Mouse (Mus musculus): Measurements from ENCODE around the gene Ehf. TPM values are rescaled to one million over a fixed set of nuclear protein-coding genes. Genes with fewer than 3 reads are reported as not detected.

Ehf gene
- total RNA-seq, 2 experiments from 2014 or later = 1.3 TPM; not detected in 1

DNA sequence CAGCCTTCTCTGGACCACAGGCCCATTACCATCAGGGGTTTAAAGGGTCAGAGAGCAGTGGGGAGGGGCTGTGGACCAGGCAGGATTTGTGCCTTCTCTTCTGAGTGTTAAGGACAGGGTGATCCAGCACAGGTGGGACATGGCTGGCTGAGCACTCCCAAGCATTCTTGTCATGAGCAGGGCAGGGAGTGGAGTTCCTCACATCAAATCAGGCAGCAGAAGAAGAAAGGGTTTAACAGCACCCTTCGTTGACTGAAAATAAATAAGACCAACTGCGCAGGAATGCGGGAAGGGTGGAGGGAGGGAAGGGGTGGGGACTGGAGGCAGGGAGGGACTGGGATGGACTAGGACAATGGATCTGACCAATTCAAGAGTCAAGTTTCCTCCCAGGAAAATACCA, 8.6 kb downstream of the Ehf start:
- DNase-seq = no peak

DNA sequence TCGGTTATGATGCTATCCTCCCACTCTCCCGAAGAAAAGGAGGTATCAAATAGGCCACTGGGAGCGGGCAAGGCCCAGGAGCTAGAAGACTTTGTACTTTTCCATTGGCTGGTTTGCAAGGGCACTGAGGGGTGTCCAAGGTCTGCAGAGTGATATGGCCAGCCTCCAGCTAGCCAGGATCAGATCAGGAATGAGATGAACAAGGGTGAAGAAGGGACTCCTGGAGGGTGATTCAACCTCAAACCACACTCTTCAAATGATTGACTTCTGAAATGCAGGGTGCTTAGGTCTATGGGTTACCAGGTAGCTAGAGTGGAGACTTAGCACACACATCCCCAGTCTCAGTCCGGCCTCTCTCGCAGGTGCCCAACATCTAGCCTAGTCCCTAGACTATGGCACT, 9.3 kb downstream of the Ehf start:
- DNase-seq = no peak

DNA sequence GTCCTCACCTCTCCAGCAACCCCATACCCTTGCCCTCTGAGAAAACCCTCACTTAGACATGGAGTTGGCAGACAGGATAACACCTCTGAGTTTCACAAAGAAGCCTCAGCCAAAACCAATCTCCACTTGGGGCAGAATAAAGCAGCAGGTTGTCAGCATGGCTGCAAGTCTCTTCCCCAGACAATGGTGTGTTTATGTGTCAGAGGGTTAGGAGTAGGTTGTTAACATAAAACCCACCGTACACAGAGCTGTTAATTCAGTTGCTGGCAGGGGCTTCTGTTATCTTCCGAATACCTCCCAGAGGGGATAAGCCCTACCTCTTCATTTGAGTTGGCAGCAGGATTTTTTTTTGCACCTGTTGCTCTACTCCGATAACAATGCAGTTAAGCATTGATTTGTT, 9.9 kb downstream of the Ehf start:
- no peak for DNase-seq

DNA sequence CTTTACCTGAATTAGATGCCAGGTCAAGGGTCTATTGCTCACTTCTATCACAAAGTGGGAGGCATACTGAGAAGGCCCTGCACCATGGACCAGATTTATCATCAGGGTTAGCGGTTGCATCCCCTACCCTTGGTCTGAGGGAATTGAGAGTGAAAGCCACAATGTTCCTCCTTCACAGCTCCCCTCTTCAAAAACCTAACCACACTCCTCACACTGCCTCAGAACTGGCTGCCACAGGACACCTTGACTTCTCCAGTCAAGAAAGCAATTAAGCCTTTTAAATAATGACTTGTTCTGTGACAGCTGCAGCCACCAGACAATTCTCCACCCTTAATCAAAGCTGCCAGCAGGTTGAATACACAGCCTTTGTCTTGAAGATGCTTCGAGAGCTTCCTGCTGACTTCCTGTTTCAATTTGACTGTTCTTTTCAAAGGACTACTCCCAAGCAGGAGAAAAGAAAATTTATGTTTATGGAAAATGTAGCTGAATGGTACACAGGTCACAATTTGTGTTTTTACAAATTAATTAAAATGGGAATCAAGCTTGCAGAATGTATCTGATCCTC, 12.3 kb downstream of the Ehf start:
- no peak for DNase-seq

- no peak for DNase-seq
These were observed 12.9 kb downstream of the Ehf start for GRCm38 (mm10) chr2:103290167-103290566.

DNA sequence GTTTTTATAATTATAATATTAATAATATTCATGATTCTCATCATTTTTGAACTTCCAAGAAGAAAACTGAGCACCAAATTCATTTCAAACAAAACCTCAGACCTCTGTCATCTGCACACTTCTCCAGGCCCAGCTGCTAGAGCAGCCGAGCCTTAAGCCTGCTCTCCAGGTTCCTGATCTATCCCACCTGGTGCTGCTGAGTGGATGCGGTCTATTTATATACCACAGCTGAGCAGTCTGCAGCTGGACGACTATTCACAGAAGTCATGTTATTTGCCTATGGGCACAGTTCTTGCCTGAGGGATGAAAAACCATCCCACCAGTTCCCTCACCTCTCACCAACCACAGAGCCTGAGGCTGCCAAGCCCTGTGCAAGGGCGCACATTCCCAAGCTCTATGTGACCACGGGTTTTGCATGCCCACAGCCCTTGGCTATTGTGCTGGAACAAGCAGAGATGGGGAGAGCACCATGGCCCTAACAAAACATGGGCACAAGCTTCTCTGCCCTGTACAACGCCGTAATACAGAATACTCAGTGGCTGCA, 13.6 kb downstream of the Ehf start:
- DNase-seq = no peak

GRCm38 (mm10) chr2:103287716-103288115, 15.4 kb downstream of the Ehf start:
- no peak for DNase-seq

- no peak for DNase-seq
These were observed 17.5 kb downstream of the Ehf start for GRCm38 (mm10) chr2:103285561-103285960.

DNA sequence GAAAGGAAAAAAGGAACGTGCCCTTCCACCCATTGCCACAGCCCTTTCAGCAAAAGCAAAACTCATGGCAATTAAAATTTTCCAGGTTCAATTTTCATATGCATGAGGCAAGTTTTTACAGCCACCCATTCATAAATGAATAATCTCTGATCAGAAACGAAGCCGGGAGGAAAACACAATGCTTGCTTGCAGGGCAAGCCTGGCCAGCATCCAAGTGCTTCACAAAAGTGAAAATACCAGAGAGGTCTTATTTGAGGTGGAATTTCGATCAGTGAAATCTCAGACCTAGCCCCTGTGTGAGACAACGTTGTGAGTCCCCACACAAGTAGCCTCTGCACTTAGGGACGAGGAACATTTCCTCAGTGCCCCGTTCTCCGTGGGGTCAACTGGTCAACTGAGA, 19.3 kb downstream of the Ehf start:
- no peak for DNase-seq

DNA sequence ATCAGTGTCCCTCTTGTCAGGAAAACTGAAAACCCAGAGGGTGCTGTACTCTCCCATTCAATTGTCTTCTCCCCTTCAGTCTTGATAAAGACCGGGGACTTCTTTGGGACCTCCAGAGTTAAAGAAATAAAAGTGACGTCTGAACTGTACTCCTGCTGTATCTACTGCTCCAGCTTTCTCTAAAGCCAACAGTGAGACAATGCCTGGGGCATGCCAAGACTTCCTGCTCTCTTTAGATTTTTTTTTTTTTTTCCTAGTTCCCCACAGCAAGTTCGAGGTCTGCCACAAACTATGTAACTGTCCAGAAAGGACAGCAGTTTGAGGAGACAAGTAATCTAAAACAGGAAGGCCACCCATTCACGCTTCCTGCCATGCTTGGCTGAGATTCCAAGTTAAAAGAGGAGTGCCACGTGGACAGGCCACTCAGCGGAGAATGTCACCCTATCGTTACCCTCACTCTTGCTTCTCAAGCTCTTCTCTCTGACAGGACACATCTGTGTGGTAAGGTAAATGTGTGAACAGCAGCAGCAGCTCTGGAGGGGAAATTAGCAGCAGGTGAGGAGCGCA, 20.8 kb downstream of the Ehf start:
- DNase-seq = peak; percentile 33 to 49

DNA sequence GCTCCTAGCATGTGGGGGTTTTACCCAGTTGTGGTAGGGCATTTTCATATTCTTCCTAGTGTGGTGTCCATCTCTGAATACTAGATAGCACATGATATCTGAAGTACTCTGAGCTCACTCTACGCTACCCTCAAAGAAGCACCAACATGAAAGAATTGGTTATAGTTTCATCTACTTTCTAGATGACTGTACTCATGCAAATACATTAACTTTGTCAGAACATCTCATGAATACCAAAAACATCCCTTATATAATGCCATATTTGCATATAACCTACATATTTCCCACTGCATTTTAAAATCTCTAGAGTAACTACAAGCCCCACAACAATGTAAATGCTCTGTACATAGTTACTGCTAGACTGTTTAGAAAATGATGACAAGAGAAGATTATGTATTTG, 23.2 kb downstream of the Ehf start:
- DNase-seq = no peak

DNA sequence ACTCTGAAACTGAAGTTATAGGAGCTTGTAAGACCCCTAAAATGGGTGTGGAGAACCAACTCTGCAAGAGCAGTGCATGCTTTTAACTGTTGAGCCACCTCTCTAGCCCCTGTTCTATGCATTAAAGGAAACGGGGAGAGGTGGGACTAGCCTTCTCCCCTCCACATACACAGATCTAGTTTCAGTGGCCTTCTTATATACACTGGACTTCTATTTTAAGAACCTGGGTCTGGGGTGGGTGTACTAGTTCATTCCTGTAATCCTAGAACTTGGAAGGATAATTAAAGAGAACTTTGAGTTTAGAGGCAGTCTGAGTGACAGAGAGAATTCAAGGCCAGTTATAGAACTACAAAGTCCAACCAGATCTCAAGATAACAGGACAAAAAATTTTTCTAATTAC, 24.6 kb downstream of the Ehf start:
- no peak for DNase-seq

- peak; percentile 31 to 45 for DNase-seq
These were observed 25.3 kb downstream of the Ehf start for GRCm38 (mm10) chr2:103277794-103278193.

DNA sequence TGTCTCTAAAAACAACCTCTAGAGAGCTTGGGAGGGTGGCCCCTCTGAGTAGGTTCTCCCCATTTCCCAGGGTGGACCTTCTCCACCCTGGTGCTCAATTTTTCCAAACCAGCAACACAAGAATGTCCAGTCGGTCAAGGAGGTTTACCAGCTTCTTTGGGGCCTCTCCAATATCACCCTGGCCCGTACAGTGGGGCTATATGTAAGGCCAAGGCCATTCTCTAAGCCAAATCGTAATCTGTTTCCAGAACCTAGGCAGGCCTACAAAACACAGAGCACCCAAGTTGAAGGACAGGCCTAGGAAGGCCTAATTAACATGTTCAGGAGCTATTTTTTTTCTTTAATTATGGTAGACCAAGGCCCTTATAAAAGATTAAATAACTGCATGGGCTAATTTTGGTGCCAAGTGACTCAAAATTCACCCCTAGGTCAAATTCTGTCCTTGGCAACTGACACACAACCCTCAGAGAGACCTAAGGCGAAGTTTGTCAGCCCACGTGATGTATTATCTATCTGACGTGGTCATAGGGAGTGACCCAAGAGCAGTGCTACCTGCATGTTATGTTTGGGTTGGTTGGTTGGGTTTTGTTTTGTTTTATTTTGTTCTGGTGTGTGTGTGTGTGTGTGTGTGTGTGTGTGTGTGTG, 27.6 kb downstream of the Ehf start:
- no peak for DNase-seq

DNA sequence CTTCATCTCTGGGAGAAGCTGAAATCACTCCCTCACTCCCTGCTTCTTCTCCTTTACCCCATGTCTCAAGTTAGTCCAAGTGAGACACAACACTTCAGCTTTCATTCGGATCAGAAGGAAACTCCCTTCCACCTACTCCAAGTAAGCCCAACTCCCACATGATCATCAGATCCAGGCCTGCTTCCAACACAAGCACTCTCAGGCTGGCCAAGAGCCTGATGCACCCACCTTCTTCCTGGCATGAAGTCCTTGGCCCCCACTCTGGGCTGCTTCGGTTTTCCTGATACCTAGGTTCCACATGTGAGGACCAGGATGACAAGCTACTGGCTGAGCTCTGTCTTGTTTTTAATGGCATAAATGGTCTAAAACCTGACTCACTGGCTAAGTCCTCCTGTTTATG, 28.3 kb downstream of the Ehf start:
- DNase-seq = peak in 1 of 2 experiments; percentile 16

DNA sequence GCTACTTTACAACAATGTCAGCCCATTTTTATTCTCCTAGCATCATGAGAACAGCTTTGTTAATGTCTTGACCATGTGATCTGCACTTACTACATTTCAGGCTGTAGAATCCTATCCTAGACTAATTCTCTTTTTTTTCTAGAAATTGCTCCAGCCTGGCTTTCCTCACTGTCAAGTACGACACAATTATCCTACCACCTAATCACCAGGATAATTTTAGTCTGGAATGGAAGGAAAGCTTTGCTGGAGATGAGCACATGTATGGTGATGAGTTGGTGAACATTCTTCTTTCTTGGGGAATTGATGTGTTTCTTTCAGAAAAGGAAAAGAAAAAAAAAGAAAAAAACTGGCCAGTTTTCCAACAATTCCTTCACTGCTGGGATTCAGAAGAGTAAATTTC, 28.8 kb downstream of the Ehf start:
- no peak for DNase-seq

GRCm38 (mm10) chr2:103271481-103271880, 31.6 kb downstream of the Ehf start:
- DNase-seq = no peak

DNA sequence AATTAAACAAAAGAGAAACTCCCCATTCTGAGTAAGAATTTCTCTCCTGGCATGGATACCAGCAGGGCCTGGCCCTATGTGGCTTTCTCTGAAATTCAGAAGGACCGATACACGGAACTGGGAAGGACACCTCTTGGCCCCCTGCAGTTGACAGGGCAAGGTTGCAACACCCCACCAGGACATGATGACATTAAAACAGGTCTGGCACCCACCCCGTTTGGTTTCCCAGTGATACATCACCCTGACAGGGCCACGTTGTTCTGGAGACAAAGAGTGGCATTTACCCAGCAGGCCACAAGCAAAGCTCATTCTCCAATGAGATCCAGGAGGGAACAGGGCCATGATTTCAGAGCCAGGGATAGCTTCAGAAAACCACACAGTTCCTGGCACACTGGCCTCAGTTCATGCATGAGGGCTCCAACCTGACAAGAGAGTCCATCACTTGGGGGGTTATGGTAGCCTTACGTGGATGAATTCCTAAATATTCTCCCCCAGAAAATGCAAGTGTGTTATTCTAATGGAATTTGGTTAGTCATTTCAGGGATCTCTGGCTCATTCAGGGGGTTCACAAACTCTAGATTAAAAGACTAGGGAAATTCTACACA, 32.4 kb downstream of the Ehf start:
- DNase-seq = no peak

DNA sequence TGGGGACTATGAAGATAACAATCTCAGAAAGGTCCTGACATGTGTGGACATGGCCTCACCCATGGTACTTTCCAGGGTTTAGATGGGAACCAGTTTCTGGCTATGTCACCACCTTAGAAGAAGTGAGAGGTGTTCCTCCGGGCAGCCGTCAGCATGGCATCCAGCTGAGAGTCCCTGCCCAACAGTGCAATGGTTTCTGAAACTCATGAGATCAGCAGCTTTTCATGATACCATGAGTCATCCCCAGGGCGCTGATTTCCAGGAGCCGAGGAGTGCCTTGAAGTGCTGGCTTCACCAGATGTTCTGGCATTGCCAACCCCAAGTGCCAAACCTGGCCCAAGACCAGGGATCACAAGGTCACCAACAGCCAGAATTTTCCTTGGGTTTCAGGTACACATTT, 64.0 kb downstream of the Ehf start:
- peak in 1 of 2 experiments; percentile 10 for DNase-seq

GRCm38 (mm10) chr2:103226781-103227180, 76.3 kb downstream of the Ehf start:
- no peak for DNase-seq

- no peak for DNase-seq
These were observed 82.2 kb downstream of the Ehf start for GRCm38 (mm10) chr2:103220871-103221270.

DNA sequence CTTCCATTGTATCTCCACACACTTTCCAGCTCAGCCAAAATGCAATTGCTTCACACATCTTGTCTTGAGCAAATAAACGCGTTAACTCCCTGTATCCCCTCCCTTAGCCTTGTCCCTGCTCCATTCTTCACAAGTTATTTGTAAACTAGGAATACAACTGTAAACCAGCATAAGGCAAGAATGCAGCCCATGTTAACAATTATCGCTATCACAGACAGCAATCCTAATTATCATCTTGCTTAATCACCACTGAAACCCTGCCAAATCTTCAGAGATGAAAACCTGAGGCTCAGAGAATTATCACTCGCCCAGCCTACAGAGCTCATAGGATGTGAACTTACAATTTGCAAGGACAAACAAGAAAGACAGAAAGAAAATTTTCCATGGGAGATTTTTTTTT, 84.8 kb downstream of the Ehf start:
- no peak for DNase-seq

DNA sequence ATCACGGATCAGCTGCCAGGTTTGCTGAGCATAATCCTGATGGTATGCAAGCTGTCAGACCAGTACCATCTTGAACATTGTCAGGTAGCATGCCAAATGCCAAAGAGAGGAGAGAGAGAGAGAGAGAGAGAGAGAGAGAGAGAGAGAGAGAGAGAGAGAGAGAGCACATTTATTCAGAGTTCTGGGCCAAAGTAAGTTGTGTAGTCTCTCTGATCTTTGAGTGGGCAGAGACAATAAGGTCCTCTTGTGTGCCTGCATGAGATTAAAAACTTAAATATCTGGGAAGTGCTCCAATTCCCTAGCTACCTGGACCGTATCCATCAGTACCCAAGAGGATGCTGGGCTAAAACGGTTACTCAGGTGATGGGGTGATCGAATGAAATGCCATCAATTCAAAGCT, 87.3 kb downstream of the Ehf start:
- no peak for DNase-seq

DNA sequence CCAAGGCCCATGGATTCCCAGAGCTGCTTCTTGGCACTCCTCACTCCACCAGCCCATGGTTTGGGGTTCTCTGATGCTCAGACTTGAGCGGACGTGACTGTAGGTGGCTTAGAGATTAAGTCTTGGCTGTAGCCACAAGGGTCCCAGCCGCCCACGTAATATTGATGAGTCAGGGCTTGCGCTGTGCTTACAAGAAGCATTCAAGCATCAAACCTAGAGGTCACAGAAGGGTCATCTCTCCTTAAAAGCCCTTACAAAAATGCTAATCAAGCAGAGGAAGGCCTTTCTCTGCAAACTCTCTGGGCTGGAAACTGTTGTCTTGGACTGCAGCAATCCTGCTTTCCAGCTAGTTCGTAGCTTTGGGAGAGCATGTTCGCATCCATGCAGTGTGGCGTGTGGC, 88.2 kb downstream of the Ehf start:
- no peak for DNase-seq
